Mouse (Mus musculus) bone marrow, adult 2 months (tissue): ENCODE data around the gene Zfp740.

Experiments used
- CTCF ChIP-seq: fragments of 200-500 bp; IDR thresholded peaks from 2 replicates; pipeline ENCODE4 v1.5.1; 2011; ENCODE audit warnings: low read length, control low read depth; ENCODE audit not compliant: control insufficient read depth, insufficient read depth
- POLR2A ChIP-seq: fragments of 200-500 bp; IDR thresholded peaks from 2 replicates; pipeline ENCODE4 v1.6.1; 2011; ENCODE audit warnings: low read depth, mild to moderate bottlenecking, control low read depth, low read length, borderline replicate concordance; ENCODE audit not compliant: control insufficient read depth

- TF ChIP-seq CTCF (no peak), POLR2A (no peak)
Observed at GRCm38 (mm10) chr15:102205779-102206178, 2.7 kb downstream of the Zfp740 start.
